Mouse (Mus musculus) ES-E14 (cell line): ENCODE measurements around the gene Dock6.

ENCODE experiments used
- HCFC1 ChIP-seq: IDR thresholded peaks from 2 replicates; pipeline ENCODE4 v1.6.1; 2012; ENCODE audit warnings: low read length, inconsistent platforms, borderline replicate concordance; ENCODE audit not compliant: insufficient read depth
- MAFK ChIP-seq: IDR thresholded peaks from 2 replicates; pipeline ENCODE4 v1.6.1; 2014; ENCODE audit warnings: mild to moderate bottlenecking, low read depth, low read length, inconsistent platforms; ENCODE audit not compliant: insufficient read depth
- ZC3H11A ChIP-seq: IDR thresholded peaks from 2 replicates; pipeline ENCODE4 v1.6.1; 2012; ENCODE audit warnings: low read depth, mild to moderate bottlenecking, inconsistent platforms, low read length, borderline replicate concordance
- ZNF384 ChIP-seq: IDR thresholded peaks from 2 replicates; pipeline ENCODE4 v1.6.1; 2012; ENCODE audit warnings: low read depth, low read length, inconsistent platforms

GRCm38 (mm10) chr9:21853961-21854360 lies 1.5 kb upstream of the Dock6 start:
- TF ChIP-seq ZC3H11A (no peak), HCFC1 (no peak), ZNF384 (no peak), MAFK (no peak)
